Mouse (Mus musculus) heart, adult 2 months (tissue): Measurements from ENCODE around the gene Mecom. TPM values are rescaled to one million over a fixed set of nuclear protein-coding genes. Genes with fewer than 3 reads are reported as not detected.

Experiments used
- DNase-seq, 2 experiments: peaks; one replicate each; pipeline ENCODE4 v3.0.0; 2021
- H3K27ac ChIP-seq: fragments of 200-600 bp; 2 replicates; pipeline ENCODE4 v1.8.1; 2022
- H3K27me3 ChIP-seq: fragments of 200-500 bp; 2 replicates; pipeline ENCODE4 v1.6.1; 2012; ENCODE audit warnings: mild to moderate bottlenecking, low read length, inconsistent platforms, mixed read lengths; ENCODE audit not compliant: control insufficient read depth, insufficient read depth
- H3K36me3 ChIP-seq: fragments of 200-500 bp; 2 replicates; pipeline ENCODE4 v1.6.1; 2012; ENCODE audit warnings: low read length, inconsistent platforms; ENCODE audit not compliant: control insufficient read depth, insufficient read depth
- H3K4me1 ChIP-seq: fragments of 200-500 bp; 2 replicates; pipeline ENCODE4 v1.6.1; 2011; ENCODE audit warnings: low read length; ENCODE audit not compliant: control insufficient read depth, insufficient read depth
- H3K4me3 ChIP-seq: fragments of 200-600 bp; 2 replicates; pipeline ENCODE4 v1.8.1; 2022
- H3K79me2 ChIP-seq: fragments of 200-500 bp; replicated peaks from 2 replicates; pipeline ENCODE4 v1.6.1; 2012; ENCODE audit warnings: mild to moderate bottlenecking, inconsistent platforms, low read length, moderate library complexity, mixed read lengths; ENCODE audit not compliant: control insufficient read depth, insufficient read depth
- H3K9ac ChIP-seq: fragments of 200-500 bp; 2 replicates; pipeline ENCODE4 v1.6.1; 2012; ENCODE audit warnings: low read depth, mild to moderate bottlenecking, control low read depth, inconsistent platforms, low read length, mixed read lengths
- CTCF ChIP-seq: fragments of 200-600 bp; IDR thresholded peaks from 2 replicates; pipeline ENCODE4 v1.8.1; 2022; ENCODE audit warnings: antibody characterized with exemption, mild to moderate bottlenecking, moderate library complexity
- WGBS: fragments of 180-500 bp; shearing (Covaris S2); methylation state at CpG from one replicate; pipeline ENCODE4 v1.1.7; 2018; 5-methylcytosine and 5-hydroxymethylcytosine counted together
- intact Hi-C: fragments of 180-260 bp; cut with DNase I; formaldehyde crosslinking; loops from one replicate; pipeline ENCODE4 v1.15.1; 2025
- polyA plus RNA-seq: library from polyadenylated mRNA; depleted of rRNA; stranded (reverse); fragments of >200 nt; gene quantifications from 2 replicates; pipeline ENCODE4 v1.2.3, GENCODE M21; 2012; rRNA removed
- total RNA-seq, 2 experiments: library from RNA; stranded (reverse); gene quantifications; 2 replicates each; pipeline ENCODE4 v1.2.3; 2021

Mecom gene
- total and polyA plus RNA-seq, 3 experiments: 5.2 to 18.6 (median 12.5) TPM

GRCm38 (mm10) chr3:29903596-29904308 is 644.1 kb downstream of the Mecom start:
- Histone ChIP-seq H3K4me1 (no peaks in the 10 kb centered on the region), H3K4me3 (no peak overlapping the region), H3K9ac (no peak overlapping the region), H3K27me3 (no peaks in the 10 kb centered on the region), H3K27ac (no peak overlapping the region; the same call in 1 of the 2 replicates), H3K36me3 (no peaks in the 10 kb centered on the region), H3K79me2 (no peaks in the 10 kb centered on the region)
- TF ChIP-seq CTCF: no peak
- DNase-seq: peak in 1 of 2 experiments; percentile 8
- intact Hi-C loops: no loop called here
- 63% methylated on average over 11 of the region's 11 CpGs for WGBS

Other genes with a start within 250 kb of the Mecom start
- not detected for gene Actrt3, start 51.9 kb upstream of the Mecom start, total RNA-seq
- not detected in 2 replicates for gene Actrt3, start 51.9 kb upstream of the Mecom start, polyA plus RNA-seq
- gene Mynn, start 54.1 kb upstream of the Mecom start, total RNA-seq: 10 to 100 TPM; 13.2 to 13.4 TPM
- 7.3 and 10.0 TPM in 2 replicates for gene Mynn, start 54.1 kb upstream of the Mecom start, polyA plus RNA-seq
- not detected for gene Lrriq4, start 96.5 kb upstream of the Mecom start, total RNA-seq
- not detected in 2 replicates for gene Lrriq4, start 96.5 kb upstream of the Mecom start, polyA plus RNA-seq
- gene Lrrc34, start 99.9 kb upstream of the Mecom start, total RNA-seq: not detected
- gene Lrrc34, start 99.9 kb upstream of the Mecom start, polyA plus RNA-seq: 0.06 TPM in 1 of 2 replicates, not detected in the other
- gene Lrrc31, start 151.8 kb upstream of the Mecom start, total RNA-seq: under 1 TPM; 0.11 to 0.18 TPM
- gene Lrrc31, start 151.8 kb upstream of the Mecom start, polyA plus RNA-seq: 0.23 TPM in 2 replicates
- gene Samd7, start 198.3 kb upstream of the Mecom start, total RNA-seq: not detected
- not detected in 2 replicates for gene Samd7, start 198.3 kb upstream of the Mecom start, polyA plus RNA-seq
- 10 to 100 TPM; 36.6 to 41.5 TPM for gene Sec62, start 244.9 kb upstream of the Mecom start, total RNA-seq
- 12.9 and 19.7 TPM in 2 replicates for gene Sec62, start 244.9 kb upstream of the Mecom start, polyA plus RNA-seq